Mouse (Mus musculus): ENCODE results near the gene Comt.

Gene Comt

GRCm38 (mm10) chr16:18411026-18411649 lies 15.5 kb downstream of the Comt start:
- DNase-seq (ENCODE audit: low spot score in 2 of 2), result no peak

GRCm38 (mm10) chr16:18410418-18410817 lies 16.2 kb downstream of the Comt start:
- no peak for DNase-seq (ENCODE audit: low spot score in 2 of 2)

- no peak for DNase-seq (ENCODE audit: low spot score in 2 of 2)
Measured at GRCm38 (mm10) chr16:18409776-18410175, 16.9 kb downstream of the Comt start.

- no peak for DNase-seq (ENCODE audit: low spot score in 2 of 2)
Measured at GRCm38 (mm10) chr16:18407912-18408311, 18.7 kb downstream of the Comt start.

GRCm38 (mm10) chr16:18406293-18406692 lies 20.4 kb downstream of the Comt start:
- DNase-seq (ENCODE audit: low spot score in 2 of 2), result peak in 1 of 2 experiments; percentile 53

- no peak for DNase-seq (ENCODE audit: low spot score in 2 of 2)
Measured at GRCm38 (mm10) chr16:18405876-18406275, 20.8 kb downstream of the Comt start.

- DNase-seq (ENCODE audit: low spot score in 2 of 2), result peak in 1 of 2 experiments; percentile 52
Measured at GRCm38 (mm10) chr16:18405091-18405854, 21.4 kb downstream of the Comt start.

GRCm38 (mm10) chr16:18403285-18403684 lies 23.4 kb downstream of the Comt start:
- no peak for DNase-seq (ENCODE audit: low spot score in 2 of 2)

- no peak for DNase-seq (ENCODE audit: low spot score in 2 of 2)
Measured at GRCm38 (mm10) chr16:18400472-18401216, 26.0 kb downstream of the Comt start.

- DNase-seq (ENCODE audit: low spot score in 2 of 2), result no peak
Measured at GRCm38 (mm10) chr16:18400028-18400427, 26.6 kb downstream of the Comt start.

GRCm38 (mm10) chr16:18396791-18397621 lies 29.6 kb downstream of the Comt start:
- no peak for DNase-seq (ENCODE audit: low spot score in 2 of 2)

- DNase-seq (ENCODE audit: low spot score in 2 of 2), result no peak
Measured at GRCm38 (mm10) chr16:18396201-18396600, 30.5 kb downstream of the Comt start.

- DNase-seq (ENCODE audit: low spot score in 2 of 2), result no peak
Measured at GRCm38 (mm10) chr16:18395620-18396036, 31.0 kb downstream of the Comt start.

GRCm38 (mm10) chr16:18394777-18395619 lies 31.7 kb downstream of the Comt start:
- DNase-seq (ENCODE audit: low spot score in 2 of 2), result no peak

- no peak for DNase-seq (ENCODE audit: low spot score in 2 of 2)
Measured at GRCm38 (mm10) chr16:18394056-18394455, 32.6 kb downstream of the Comt start.

- no peak for DNase-seq (ENCODE audit: low spot score in 2 of 2)
Measured at GRCm38 (mm10) chr16:18393595-18393994, 33.1 kb downstream of the Comt start.

- DNase-seq (ENCODE audit: low spot score in 2 of 2), result peak; percentile 90
Measured at GRCm38 (mm10) chr16:18392469-18393426, 33.9 kb downstream of the Comt start.

- DNase-seq (ENCODE audit: low spot score in 2 of 2), result no peak
Measured at GRCm38 (mm10) chr16:18391728-18392127, 34.9 kb downstream of the Comt start.

GRCm38 (mm10) chr16:18391127-18391526 lies 35.5 kb downstream of the Comt start:
- no peak for DNase-seq (ENCODE audit: low spot score in 2 of 2)

- no peak for DNase-seq (ENCODE audit: low spot score in 2 of 2)
Measured at GRCm38 (mm10) chr16:18390399-18390798, 36.3 kb downstream of the Comt start.
